Mouse (Mus musculus): ENCODE results near the gene Ptprt. TPM values are rescaled to one million over a fixed set of nuclear protein-coding genes. Genes with fewer than 3 reads are reported as not detected.

The Ptprt gene
- 0.99 and 1.2 TPM in 2 replicates for polyA plus RNA-seq (2015; fragmentation: Nextera tagmentation; extraction: Ambion mirVana)

GRCm38 (mm10) chr2:162660941-162661386, at the start of gene Ptprt:
Gene Ptprt, minus strand, starts transcription at chr2:162661147.
- WGBS: 1% methylated on average over 43 of the region's 73 CpGs
- peak within 1 kb of the TSS; percentile 94 for H3K4me2 ChIP-seq (replicated peaks)
- no peaks in the 10 kb centered on the region for H3K9me3 ChIP-seq
- H3K9ac ChIP-seq: 0 out of 2 replicates have a peak within 1 kb of the TSS, but pooled peaks have one; percentile 23
- peaks cover 41% of the 10 kb centered on the region for H3K27me3 ChIP-seq (replicated peaks)
- peak within 1 kb of the TSS; percentile 48 for H3K4me3 ChIP-seq (replicated peaks)
- peaks cover 13% of the 10 kb centered on the region; the same call in 1 of the 2 replicates for H3K4me1 ChIP-seq (replicated peaks)
- H3K27ac ChIP-seq: no peak within 1 kb of the TSS
- peak; percentile 48 for ATAC-seq
- H3K36me3 ChIP-seq: no peaks in the 10 kb centered on the region

GRCm38 (mm10) chr2:162710443-162710842, 49.5 kb upstream of the Ptprt start:
- H3K4me2 ChIP-seq (replicated peaks): no peak overlapping the region
- no peaks in the 10 kb centered on the region for H3K36me3 ChIP-seq
- no peaks in the 10 kb centered on the region for H3K27me3 ChIP-seq (replicated peaks)
- H3K9me3 ChIP-seq: no peaks in the 10 kb centered on the region
- H3K9ac ChIP-seq: no peak overlapping the region
- peak; percentile 65 for ATAC-seq
- H3K4me1 ChIP-seq (replicated peaks): no peaks in the 10 kb centered on the region
- H3K27ac ChIP-seq: no peak overlapping the region
- WGBS: 65% methylated on average over 2 of the region's 2 CpGs
- H3K4me3 ChIP-seq (replicated peaks): no peak overlapping the region

GRCm38 (mm10) chr2:162699691-162700090, 38.7 kb upstream of the Ptprt start:
- H3K27me3 ChIP-seq (replicated peaks): no peaks in the 10 kb centered on the region
- no peak overlapping the region for H3K9ac ChIP-seq
- H3K27ac ChIP-seq: no peak overlapping the region
- H3K4me3 ChIP-seq (replicated peaks): no peak overlapping the region
- no peaks in the 10 kb centered on the region for H3K9me3 ChIP-seq
- WGBS: 62% methylated on average over 3 of the region's 3 CpGs
- peaks cover 2% of the 10 kb centered on the region; the same call in 1 of the 2 replicates for H3K4me1 ChIP-seq (replicated peaks)
- no peaks in the 10 kb centered on the region for H3K36me3 ChIP-seq
- H3K4me2 ChIP-seq (replicated peaks): no peak overlapping the region
- ATAC-seq: no peak

- Histone ChIP-seq H3K36me3 (no peaks in the 10 kb centered on the region), H3K9me3 (no peaks in the 10 kb centered on the region), H3K4me3 (replicated peaks) (no peak overlapping the region), H3K4me2 (replicated peaks) (no peak overlapping the region), H3K4me1 (replicated peaks) (peaks cover 2% of the 10 kb centered on the region; the same call in 1 of the 2 replicates), H3K27ac (no peak overlapping the region), H3K27me3 (replicated peaks) (no peaks in the 10 kb centered on the region), H3K9ac (no peak overlapping the region)
- peak; percentile 59; the same call in 1 of the 2 replicates for ATAC-seq
Measured at GRCm38 (mm10) chr2:162699036-162699435, 38.1 kb upstream of the Ptprt start.

- no peaks in the 10 kb centered on the region for H3K36me3 ChIP-seq
- no peaks in the 10 kb centered on the region for H3K27me3 ChIP-seq (replicated peaks)
- no peak for ATAC-seq
- WGBS: 66% methylated on average over 8 of the region's 8 CpGs
- H3K9ac ChIP-seq: no peak overlapping the region
- no peak overlapping the region for H3K27ac ChIP-seq
- H3K4me2 ChIP-seq (replicated peaks): no peak overlapping the region
- H3K4me3 ChIP-seq (replicated peaks): no peak overlapping the region
- peaks cover 2% of the 10 kb centered on the region; the same call in 1 of the 2 replicates for H3K4me1 ChIP-seq (replicated peaks)
- H3K9me3 ChIP-seq: no peaks in the 10 kb centered on the region
Measured at GRCm38 (mm10) chr2:162698068-162698467, 37.1 kb upstream of the Ptprt start.

GRCm38 (mm10) chr2:162697151-162697550, 36.2 kb upstream of the Ptprt start:
- Histone ChIP-seq H3K27me3 (replicated peaks) (no peaks in the 10 kb centered on the region), H3K9ac (no peak overlapping the region), H3K4me1 (replicated peaks) (peaks cover 2% of the 10 kb centered on the region; the same call in 1 of the 2 replicates), H3K36me3 (no peaks in the 10 kb centered on the region), H3K4me2 (replicated peaks) (no peak overlapping the region), H3K27ac (no peak overlapping the region), H3K9me3 (no peaks in the 10 kb centered on the region), H3K4me3 (replicated peaks) (no peak overlapping the region)
- WGBS: 60% methylated on average over 10 of the region's 10 CpGs
- ATAC-seq: no peak

GRCm38 (mm10) chr2:162692143-162692542, 31.2 kb upstream of the Ptprt start:
- Histone ChIP-seq H3K9me3 (no peaks in the 10 kb centered on the region), H3K4me3 (replicated peaks) (no peak overlapping the region), H3K27ac (no peak overlapping the region), H3K4me2 (replicated peaks) (no peak overlapping the region), H3K9ac (no peak overlapping the region), H3K4me1 (replicated peaks) (peaks cover 2% of the 10 kb centered on the region; the same call in 1 of the 2 replicates), H3K27me3 (replicated peaks) (no peaks in the 10 kb centered on the region), H3K36me3 (no peaks in the 10 kb centered on the region)
- WGBS: 78% methylated on average over 5 of the region's 12 CpGs
- peak; percentile 53 for ATAC-seq

- ATAC-seq: peak; percentile 25; the same call in 1 of the 2 replicates
- no peaks in the 10 kb centered on the region for H3K27me3 ChIP-seq (replicated peaks)
- H3K9ac ChIP-seq: no peak overlapping the region
- no peak overlapping the region for H3K27ac ChIP-seq
- H3K4me2 ChIP-seq (replicated peaks): no peak overlapping the region
- WGBS: 12% methylated on average over 6 of the region's 6 CpGs
- H3K36me3 ChIP-seq: no peaks in the 10 kb centered on the region
- H3K4me3 ChIP-seq (replicated peaks): no peak overlapping the region
- H3K9me3 ChIP-seq: no peaks in the 10 kb centered on the region
- no peaks in the 10 kb centered on the region for H3K4me1 ChIP-seq (replicated peaks)
Measured at GRCm38 (mm10) chr2:162682674-162683073, 21.7 kb upstream of the Ptprt start.

- Histone ChIP-seq H3K27me3 (replicated peaks) (peaks cover 37% of the 10 kb centered on the region), H3K4me3 (replicated peaks) (no peak overlapping the region), H3K9ac (no peak overlapping the region), H3K4me1 (replicated peaks) (peaks cover 13% of the 10 kb centered on the region; the same call in 1 of the 2 replicates), H3K9me3 (no peaks in the 10 kb centered on the region), H3K27ac (no peak overlapping the region), H3K36me3 (no peaks in the 10 kb centered on the region), H3K4me2 (replicated peaks) (no peak overlapping the region)
- 24% methylated on average over 1 of the region's 1 CpGs for whole genome bisulfite sequencing
- no peak for ATAC-seq
Measured at GRCm38 (mm10) chr2:162662431-162662970, 1.6 kb upstream of the Ptprt start.

- Histone ChIP-seq H3K27ac (no peak overlapping the region), H3K4me1 (replicated peaks) (peaks cover 13% of the 10 kb centered on the region; the same call in 1 of the 2 replicates), H3K4me2 (replicated peaks) (peak overlapping the region; percentile 94), H3K27me3 (replicated peaks) (peaks cover 39% of the 10 kb centered on the region), H3K4me3 (replicated peaks) (0 out of 2 replicates have a peak overlapping the region, but pooled peaks have one; percentile 48), H3K9me3 (no peaks in the 10 kb centered on the region), H3K9ac (no peak overlapping the region), H3K36me3 (no peaks in the 10 kb centered on the region)
- 13% methylated on average over 4 of the region's 4 CpGs for WGBS
- ATAC-seq: no peak
Measured at GRCm38 (mm10) chr2:162661733-162662132, 786 bp upstream of the Ptprt start.

GRCm38 (mm10) chr2:162660231-162660940, 561 bp downstream of the Ptprt start:
- H3K4me2 ChIP-seq (replicated peaks): peak overlapping the region; percentile 94
- H3K27me3 ChIP-seq (replicated peaks): peaks cover 41% of the 10 kb centered on the region
- H3K9ac ChIP-seq: 0 out of 2 replicates have a peak overlapping the region, but pooled peaks have one; percentile 23
- H3K4me3 ChIP-seq (replicated peaks): peak overlapping the region; percentile 48
- no peaks in the 10 kb centered on the region for H3K9me3 ChIP-seq
- under 1% methylated on average over 56 of the region's 57 CpGs for WGBS
- no peaks in the 10 kb centered on the region for H3K36me3 ChIP-seq
- H3K27ac ChIP-seq: no peak overlapping the region
- H3K4me1 ChIP-seq (replicated peaks): peaks cover 13% of the 10 kb centered on the region; the same call in 1 of the 2 replicates
- ATAC-seq: peak; percentile 24

GRCm38 (mm10) chr2:162658997-162659396, 1.9 kb downstream of the Ptprt start:
- Histone ChIP-seq H3K9ac (no peak overlapping the region), H3K36me3 (no peaks in the 10 kb centered on the region), H3K27me3 (replicated peaks) (peaks cover 41% of the 10 kb centered on the region), H3K27ac (no peak overlapping the region), H3K9me3 (no peaks in the 10 kb centered on the region), H3K4me2 (replicated peaks) (peak overlapping the region; percentile 94), H3K4me1 (replicated peaks) (peaks cover 13% of the 10 kb centered on the region; the same call in 1 of the 2 replicates), H3K4me3 (replicated peaks) (0 out of 2 replicates have a peak overlapping the region, but pooled peaks have one; percentile 14)
- under 1% methylated on average over 18 of the region's 18 CpGs for WGBS
- 0 out of 2 replicates have a peak, but pooled peaks have one; percentile 35 for ATAC-seq
